Mouse (Mus musculus) layer of hippocampus, adult 11-12 months (tissue): ENCODE results near the gene Plch1.
A peak's percentile ranks its signal among the peaks of the same experiment; 100 is the strongest.

Source experiments
- DNase-seq: peaks from one replicate; pipeline ENCODE4 v3.0.0; 2022; ENCODE audit warnings: low spot score

Gene Plch1

DNA sequence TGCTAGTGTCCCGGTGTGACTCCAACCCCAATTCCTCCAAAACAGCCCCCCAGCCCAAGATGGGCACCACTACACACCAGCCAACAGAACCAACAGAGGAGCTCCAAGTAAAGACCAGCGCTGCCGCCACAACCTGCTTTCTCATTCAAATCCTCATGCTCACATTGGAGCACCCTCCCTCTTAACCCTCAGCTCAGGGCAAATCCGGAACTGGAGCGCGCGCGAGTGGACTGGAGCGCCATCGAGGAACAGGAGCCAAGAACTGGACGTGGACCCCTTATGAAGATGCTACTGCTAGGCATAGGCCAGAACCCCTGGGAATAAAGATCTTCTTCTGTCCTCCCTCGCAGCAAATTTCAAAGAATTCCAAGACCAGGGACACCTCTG, at the start of gene Plch1:
Gene Plch1 (minus strand): TSS at position 164 of the 387 bp plus-strand sequence.
- peak; percentile 16 for DNase-seq

DNA sequence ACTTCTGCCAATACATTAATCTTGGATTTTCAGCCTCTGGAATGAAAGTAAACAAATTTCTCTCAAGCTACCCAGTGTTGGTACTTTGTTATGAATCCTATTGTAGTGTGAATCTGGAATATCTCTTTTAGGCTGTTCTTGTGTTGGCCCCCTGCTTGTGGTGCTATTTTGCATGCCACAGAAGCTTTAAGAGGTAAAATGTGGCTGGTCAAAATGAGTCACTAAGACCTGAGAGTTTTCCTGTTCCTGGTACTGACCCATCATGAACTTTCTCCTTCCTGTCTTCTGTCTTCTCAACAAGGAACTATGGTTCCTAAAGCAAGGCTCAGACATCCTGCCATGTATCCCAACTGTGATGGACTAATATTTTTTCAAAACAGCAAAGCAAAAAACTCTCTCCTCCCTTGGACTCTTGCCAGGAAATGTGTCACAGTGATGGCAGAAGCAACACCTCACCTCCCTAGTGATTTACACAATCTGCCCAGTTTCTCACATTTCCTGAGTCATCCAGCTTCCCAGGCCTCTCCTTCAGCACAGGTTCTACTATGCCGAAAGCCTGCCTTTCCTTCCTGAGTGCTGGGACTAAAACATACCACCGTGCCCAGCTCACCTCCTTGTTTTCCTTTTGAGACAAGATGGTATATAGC, 42.1 kb upstream of the Plch1 start:
- DNase-seq = peak; percentile 44

DNA sequence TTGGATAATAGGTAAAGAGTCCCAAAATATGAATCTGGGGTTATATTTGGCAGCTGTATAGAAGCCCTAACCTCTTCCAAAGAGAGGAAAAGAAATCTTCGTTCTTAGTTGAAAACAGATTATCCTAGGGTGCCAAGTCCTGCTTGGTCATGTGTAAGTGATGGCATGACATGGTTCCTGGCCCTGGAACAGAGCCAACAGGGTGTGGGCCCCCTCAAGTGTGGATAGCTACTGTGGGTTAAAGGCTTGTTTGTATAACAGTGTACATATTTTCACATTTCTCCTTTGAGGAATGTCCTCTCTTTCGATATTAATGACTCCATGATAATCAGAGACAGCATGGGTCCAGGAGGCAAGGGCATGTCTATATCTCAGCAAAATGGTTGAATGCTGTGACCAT, 39.7 kb upstream of the Plch1 start:
- no peak for DNase-seq

DNA sequence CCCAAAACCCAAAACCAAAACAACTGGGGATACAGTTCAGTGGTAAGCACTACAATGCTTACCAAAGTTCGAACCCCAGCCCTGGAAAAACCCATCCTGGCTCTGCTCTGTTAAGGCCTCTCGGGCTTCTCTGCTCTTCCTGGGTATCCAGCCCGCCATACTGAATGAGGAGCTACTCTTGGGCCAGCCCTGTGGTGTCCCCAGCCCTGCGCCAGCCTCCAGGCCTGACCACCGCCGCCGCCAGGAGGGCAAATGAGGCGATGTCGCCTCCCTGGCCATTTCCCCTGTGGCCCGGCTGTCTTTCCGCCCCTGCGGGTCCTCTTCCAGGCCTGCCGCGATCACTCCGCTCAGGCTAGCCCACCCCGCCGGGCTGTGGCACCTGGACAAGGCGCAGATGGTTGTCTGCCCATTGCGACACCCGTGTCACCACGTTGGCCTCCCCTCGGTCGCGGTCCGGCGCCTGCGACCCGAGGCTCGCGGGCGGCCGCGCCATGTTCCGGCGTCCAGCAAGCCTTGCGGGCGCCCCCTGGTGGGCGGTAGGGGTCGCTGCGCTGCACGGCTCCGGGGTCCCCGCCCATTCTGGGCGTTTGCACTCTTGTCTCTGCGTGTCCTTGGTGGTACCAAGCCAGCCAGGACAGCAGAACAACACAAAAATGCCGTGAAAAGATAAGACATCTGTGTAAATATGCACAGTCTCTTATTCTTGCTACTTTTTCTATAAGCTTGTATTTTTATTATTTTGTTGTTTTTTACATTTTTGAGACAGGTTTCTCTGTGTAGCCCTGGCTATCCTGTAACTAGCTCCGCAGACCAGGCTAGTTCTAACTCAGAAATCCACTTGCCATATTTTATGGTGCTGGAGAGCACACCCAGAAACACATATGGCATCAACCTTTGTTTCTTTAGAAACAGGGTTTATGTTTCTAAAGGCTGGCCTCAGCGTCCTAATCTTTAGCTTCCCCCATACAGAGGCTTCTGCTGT, 29.9 kb upstream of the Plch1 start, which contains the start of gene E130311K13Rik:
Gene E130311K13Rik (minus strand): TSS at position 595 of the 982 bp plus-strand sequence.
- DNase-seq = peak; percentile 93

DNA sequence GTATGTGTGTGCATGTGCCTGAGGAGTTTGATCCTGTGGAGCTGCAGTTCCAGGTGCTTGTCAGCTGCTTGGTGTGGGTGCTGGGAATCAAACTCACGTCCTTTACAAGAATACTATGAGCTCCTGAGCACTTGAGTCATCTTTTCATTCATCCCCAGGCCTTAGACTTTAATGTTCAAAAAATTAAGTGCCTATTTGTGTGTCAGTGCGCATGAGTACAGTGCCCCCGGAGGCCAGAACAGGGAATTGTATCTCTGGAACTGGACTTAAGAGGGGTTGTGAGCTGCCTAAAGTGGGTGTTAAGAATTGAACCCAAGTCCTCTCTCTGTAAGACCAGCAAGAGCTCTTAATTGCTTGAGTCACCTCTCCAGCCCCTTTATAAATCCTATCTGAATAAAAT, 20.4 kb upstream of the Plch1 start:
- peak; percentile 13 for DNase-seq

DNA sequence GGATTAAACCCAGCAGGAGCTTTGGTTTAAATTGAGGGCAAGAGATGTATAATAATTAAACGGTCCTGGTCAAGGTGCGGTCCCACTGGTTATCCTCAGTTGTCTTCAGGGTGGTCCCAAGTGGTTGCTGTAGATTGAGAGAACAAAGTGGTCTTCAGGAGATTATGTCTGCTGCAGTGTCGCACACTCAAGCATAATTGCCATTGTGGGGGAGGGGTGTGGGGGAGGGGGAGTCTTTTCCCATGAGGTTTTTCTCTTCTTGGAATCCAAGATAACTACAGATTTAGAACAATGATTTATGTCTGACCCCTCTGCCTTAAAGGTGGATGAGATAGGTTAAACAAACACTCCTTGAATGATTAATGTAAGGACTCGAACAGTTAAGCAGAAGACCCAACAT, 11.0 kb upstream of the Plch1 start:
- DNase-seq = no peak

DNA sequence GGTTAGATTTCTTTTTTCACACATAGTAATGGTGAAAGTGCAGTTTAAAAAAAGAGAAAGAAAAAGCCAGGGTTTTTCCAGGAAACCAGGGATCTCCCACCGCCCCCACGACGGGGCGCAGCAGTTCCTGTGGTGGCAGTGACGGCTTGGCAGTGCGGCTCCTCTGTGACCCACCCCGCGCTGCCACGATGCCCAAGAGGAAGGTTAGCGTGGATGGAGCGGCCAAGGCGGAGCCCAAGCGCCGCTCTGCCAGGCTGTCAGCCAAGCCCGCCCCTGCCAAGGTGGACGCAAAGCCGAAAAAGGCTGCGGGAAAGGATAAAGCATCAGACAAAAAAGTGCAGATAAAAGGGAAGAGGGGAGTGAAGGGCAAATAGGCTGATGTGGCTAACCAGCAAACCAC, 6.0 kb upstream of the Plch1 start:
- DNase-seq = no peak

DNA sequence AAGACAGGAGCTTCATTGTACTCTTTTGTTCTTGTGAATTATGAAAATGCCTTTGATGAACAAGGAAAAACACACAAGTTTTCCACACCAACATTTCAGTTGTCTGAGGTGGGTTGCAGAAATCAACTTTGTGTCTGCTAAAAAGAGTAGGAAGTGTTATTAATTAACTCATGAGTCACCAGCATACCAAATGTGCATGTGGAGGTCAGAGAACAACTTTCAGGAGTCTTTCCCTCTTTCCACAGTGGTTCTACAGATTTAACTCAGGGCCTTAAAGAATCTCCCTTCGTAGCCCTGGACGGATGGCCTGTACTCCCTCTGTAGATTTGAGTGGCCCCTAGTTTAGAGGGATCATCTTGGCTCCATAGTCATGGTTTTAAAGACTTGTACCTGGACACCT, 4.9 kb upstream of the Plch1 start:
- no peak for DNase-seq

DNA sequence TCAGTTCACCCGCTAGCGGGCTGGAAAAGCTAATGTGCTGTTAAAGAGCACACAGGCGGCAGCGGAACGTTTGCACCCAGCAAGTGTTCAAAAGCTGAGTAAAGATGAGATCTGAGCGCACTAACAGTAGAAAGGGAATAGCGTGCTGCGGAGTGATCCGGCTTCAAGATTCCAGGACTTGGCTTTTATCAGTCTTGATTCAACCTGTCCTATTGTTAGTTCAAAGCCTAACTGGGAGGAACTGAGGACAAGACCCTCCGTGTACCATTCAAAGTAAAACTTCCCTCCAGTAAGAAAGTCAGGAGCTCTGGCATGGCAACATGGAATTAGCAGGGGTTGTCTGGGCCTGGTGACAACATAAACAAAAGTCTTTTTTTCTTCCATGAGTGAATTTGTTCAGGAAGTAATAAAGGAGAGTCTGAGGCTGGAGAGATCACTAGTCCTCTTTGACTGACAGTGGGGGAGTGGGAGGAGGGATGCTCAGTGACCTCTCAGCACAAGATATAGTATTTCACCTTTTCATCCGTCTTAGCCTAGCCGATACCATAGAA, 824 bp upstream of the Plch1 start:
- DNase-seq = peak; percentile 7

DNA sequence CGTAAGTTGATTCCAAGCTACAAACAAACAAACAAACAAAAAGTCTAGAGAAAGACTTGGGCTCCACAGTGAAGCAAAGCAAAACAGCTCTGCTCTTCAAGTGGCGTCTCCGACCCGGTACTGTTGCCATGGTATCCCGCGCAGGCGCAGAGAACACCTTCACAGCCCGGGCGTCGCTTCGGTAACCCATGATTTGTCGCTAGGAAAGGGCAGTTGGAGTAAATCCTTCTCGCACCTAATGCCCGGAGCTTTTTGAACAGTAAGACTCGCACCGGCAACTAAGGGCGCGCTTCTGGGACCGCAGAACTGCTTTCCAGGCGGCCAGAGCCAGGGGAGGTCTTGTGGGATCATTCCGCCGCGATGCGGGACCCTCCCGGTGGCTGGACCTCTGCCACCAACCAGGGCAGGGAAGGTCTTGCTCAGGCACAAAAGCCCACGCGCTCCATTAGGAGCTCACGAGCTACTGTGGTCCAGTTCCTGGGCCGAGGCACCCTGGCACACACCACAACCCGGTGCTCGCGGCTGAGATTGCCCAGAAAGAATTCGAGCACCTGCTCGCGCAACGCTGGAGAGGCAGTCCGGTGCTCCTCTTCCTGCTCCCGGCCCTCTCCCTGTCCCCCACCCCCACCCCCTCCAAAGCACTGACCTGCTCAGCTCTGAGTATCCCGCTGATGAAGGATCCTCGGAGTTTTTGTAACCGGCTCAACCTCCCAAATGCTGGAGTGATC, 527 bp downstream of the Plch1 start:
- peak; percentile 79 for DNase-seq

DNA sequence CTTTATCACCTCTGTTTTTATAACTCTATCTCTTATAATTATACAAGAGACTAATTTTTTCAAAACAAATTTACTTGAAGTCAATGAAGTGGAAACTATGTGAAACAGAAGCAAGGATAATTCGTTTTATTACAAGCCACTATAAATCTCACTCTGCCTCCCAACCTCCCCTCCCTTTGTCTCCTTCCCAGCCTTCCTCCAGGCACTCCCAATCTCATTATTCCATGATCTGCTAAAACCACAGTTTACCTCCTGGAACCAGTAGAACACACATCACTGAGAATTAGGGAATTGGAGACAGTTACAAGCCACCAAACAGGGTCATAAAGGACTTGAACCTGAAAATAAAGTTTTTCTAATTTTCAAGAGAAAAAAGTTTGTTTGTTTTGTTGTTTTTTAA, 2.1 kb downstream of the Plch1 start:
- no peak for DNase-seq

DNA sequence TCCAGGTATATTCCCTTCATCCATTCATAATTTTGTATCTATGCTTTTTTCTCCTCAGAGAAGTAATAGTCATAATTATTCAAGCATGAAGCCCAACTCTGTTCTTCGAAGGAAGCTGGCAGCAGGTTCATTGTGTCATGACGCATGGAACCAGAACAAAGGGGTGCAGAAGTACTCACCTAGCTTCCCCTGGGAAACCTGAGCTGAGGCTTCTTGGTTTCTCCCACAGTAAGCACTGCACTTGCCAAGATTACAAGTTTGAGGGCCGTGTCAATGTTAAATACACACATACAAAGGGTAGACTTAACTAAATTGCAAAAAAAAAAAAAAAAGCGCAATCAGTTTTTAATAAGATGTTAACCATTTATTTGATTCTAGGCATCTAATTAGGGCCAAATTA, 3.0 kb downstream of the Plch1 start:
- DNase-seq = no peak

DNA sequence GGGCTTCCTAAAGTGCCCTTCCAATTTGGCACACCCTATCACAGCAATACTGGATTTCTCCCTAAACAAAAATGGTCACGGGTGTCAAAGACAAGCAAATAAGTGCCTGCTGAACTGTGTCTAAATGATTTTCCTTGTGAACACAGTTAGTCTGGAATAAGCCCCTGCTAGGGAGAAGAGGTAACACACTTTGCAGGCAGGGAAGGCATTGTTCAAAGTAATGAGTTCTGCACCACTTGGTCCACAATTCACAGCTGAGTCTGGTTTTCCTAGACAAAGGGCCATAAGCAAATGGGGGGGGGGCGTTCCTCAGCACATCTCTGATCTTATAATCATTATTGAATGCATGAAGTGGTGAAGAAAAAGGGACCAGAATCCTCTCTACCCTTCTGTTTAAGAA, 3.5 kb downstream of the Plch1 start:
- DNase-seq = no peak

DNA sequence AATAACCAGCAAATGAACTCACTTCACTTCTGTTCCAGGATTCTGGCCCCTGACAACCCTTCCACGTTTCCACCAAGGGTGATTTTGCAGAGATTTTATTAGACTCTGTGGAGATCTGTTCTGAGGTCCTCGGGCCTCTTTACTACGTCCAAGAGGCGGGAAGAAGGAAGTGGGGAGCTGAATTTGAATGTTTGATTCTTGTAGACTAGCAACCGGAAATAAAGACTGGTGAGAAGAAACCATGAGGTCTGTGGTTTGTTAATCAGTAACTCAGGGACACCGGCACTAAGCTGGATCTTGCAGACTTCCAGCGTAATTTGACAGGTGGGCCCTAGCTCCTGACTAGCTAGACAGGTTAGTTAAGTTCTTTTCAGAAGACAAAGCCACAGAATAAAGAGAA, 5.6 kb downstream of the Plch1 start:
- DNase-seq = no peak

DNA sequence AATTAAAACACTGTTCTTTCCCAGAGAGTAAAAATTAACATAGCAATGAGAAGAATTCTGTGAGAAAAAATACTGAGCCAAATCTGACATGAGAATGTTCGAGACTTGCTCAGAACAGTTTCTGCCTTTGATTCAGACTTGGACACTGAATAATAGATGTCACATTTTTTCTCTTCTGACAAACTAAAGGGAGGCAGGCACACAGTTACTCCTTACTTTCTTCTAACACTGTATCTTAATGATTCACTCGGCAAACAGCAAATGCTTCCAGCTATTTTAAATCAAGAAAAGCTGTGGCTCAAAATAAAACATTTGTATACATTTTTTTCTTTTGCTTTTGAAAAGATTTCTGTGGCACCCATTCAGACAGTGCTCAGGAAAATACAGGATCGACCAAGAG, 7.1 kb downstream of the Plch1 start:
- no peak for DNase-seq

DNA sequence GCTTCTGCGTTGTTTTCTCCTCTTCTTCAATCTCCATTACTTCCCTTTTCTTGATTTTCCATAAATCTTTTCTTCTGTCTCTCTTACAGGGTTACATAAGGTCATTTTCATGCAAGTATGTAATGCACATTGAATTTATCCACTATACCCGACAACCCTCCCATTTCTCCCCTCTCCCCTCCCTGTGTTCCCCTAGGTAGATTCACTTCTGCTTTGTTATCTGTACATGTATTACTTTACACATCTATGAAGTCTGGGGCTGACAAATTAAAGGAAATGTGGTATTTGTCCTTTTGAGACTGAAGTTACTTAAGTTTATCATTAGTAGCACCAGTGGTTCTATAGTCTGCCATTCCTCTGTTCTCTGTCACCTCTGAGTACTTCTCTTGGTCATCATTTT, 18.2 kb downstream of the Plch1 start:
- DNase-seq = no peak

DNA sequence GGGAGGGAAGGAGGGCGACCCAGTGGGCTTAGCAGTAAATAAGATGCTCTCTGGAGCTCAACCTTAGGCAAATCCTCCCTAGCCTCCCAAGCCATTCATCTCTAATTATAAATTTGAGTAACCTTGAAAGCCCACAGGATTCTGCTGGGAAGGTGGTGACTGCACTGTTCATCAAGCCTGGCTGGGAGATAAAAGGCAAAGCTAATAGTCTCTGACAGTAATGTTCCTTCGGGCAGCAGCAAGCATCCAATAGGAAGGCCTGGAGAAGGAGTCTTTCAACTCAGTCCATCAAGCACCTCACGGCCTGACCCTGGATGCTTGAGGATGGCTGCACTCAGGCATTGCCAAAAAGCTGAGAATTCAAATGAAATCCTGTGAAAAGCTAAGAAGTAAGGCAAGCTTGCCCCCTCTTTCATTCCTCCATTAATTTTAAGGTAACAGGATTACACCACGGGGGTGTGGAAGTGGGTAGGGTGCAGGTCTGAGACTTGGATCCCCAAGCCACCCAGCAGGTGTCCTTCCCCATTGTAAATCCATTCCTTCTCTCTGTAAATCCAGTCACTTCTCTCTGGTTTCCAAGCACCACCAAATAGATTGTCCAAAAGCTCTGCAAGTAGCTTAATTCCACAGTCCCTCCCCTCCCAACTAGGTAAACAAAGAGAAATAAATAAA, 20.1 kb downstream of the Plch1 start:
- DNase-seq = no peak

DNA sequence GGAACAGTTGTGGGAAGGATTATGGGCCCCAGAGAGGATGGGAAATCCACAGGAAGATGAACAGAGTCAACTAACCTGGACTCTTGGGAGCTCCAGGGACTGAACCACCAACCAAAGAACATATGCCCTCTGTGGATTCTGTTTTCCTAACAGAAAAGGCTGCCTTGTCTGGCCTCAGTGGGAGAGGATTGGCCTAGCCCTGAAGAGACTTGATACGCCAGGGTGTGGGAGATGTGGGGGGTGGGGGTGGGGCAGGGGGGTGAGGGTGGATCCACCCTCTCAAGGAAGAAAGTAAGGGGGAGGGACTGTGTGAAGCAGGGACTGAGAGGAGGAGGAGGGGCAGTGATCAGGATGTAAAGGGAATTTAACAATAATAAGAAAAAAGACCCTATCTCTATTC, 26.5 kb downstream of the Plch1 start:
- no peak for DNase-seq

DNA sequence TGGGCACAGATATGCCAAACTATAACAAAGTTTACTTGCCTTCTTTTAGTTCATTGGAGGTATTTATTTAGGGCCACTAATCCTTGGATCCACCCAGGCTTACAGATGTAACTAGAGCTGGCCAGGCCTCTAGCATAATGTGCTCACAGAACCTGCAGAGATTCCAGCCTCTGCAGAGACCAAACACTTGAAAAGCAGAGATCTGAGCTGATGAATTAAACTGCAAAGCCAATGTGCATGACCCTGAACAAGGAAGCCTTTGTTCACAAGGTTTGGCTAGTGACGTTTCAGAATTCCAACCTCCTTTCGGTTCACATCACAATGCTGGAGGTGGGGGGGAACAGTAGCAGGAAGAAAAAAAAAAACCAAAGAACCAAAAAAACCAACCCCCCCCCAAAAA, 28.0 kb downstream of the Plch1 start:
- DNase-seq = no peak

DNA sequence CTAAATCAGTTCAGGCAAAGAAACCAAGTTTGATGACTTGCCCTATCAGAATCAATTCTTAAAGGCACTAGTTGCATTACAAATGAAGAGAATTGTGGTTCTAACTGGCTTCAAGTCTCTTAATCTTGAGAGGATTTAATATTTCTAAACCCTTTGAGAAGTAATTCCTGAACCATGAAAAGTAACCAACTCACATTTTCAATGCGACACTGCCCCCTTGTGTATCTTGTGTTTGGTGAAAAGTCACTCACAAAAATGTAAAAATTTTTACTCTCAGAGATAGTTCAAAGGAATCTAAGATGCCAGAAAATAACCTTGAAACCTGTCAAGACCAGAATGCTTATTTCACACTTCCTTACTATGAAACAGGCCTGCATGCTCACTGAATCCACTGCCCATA, 31.0 kb downstream of the Plch1 start:
- peak; percentile 60 for DNase-seq

DNA sequence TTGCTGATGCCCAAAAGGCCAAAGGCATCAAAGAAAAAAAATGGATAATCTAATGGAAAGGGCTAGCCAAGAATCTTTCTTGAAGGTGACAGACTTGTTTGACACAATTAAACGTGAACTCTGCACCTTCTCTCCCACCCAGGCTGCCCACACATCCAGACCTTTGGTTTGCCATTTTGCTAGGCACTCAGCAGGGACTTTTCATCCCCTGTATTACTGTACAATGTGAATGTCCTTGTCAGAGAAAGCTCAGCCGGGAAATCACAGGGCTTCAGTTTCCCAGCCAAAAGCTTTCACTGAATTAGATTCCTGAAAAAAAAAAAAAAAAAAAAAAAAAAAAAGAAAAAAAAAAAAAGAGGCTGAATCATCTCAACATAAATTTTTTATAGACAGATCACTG, 34.2 kb downstream of the Plch1 start:
- no peak for DNase-seq

DNA sequence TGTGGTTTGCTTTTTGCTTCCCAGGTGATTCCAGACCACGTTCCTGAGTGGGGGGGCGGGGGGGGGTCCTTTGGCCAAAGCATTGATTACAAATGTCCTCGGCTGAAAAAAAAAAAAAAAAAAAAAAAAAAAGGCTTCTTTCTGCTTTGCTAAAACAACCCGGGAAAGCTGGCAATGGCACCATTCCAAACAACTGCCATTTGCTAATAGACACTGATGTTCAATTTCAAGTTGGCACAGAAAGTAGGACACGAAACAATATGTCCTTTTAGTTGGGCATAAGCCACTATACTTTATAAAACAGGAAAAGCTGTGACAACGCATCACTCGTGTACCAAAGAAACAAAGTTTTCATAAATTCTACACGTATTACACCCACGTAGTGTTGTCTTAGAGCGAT, 36.6 kb downstream of the Plch1 start:
- peak; percentile 41 for DNase-seq
